Mouse (Mus musculus) hematopoietic multipotent progenitor cell, adult 10-12 weeks (in vitro differentiated cells): ENCODE results near the gene Idh2. TPM values are rescaled to one million over a fixed set of nuclear protein-coding genes. Genes with fewer than 3 reads are reported as not detected.

Source experiments
- polyA plus RNA-seq: library from polyadenylated mRNA; stranded (reverse); fragments of >175 nt; gene quantifications from 2 replicates; pipeline ENCODE4 v1.2.3, GENCODE M21; 2012; ENCODE audit warnings: low replicate concordance

The Idh2 gene
- polyA plus RNA-seq: 31.8 and 47.9 TPM in 2 replicates

GRCm38 (mm10) chr7:80115224-80115590 is at the start of gene Idh2:
Gene Idh2 (minus strand): TSS chr7:80115392.

Other genes starting within 250 kb of the Idh2 start
- gene Ap3s2, start 194.7 kb downstream of the Idh2 start, polyA plus RNA-seq: 3.3 and 6.1 TPM in 2 replicates
- 1.2 and 1.5 TPM in 2 replicates for gene Arpin, start 180.0 kb downstream of the Idh2 start, polyA plus RNA-seq
- gene Zfp710, start 90.6 kb downstream of the Idh2 start, polyA plus RNA-seq: 111 and 170 TPM in 2 replicates
- gene Sema4b, start 71.4 kb upstream of the Idh2 start, polyA plus RNA-seq: 37.1 and 63.3 TPM in 2 replicates
- gene Cib1, start 117.4 kb upstream of the Idh2 start, polyA plus RNA-seq: 47.8 and 50.0 TPM in 2 replicates
- 5.4 and 5.7 TPM in 2 replicates for gene Gdpgp1, start 117.5 kb upstream of the Idh2 start, polyA plus RNA-seq
- 0.36 and 0.59 TPM in 2 replicates for gene Ttll13, start 131.0 kb upstream of the Idh2 start, polyA plus RNA-seq
- 34.1 and 46.5 TPM in 2 replicates for gene Ngrn, start 145.8 kb upstream of the Idh2 start, polyA plus RNA-seq
- gene Vps33b, start 154.3 kb upstream of the Idh2 start, polyA plus RNA-seq: 4.3 and 5.5 TPM in 2 replicates
- 3.1 and 6.8 TPM in 2 replicates for gene Prc1, start 179.1 kb upstream of the Idh2 start, polyA plus RNA-seq
- gene Rccd1, start 209.1 kb upstream of the Idh2 start, polyA plus RNA-seq: 8.7 and 20.1 TPM in 2 replicates
- gene Unc45a, start 225.6 kb upstream of the Idh2 start, polyA plus RNA-seq: 81.4 and 176 TPM in 2 replicates
- gene Hddc3, start 227.7 kb upstream of the Idh2 start, polyA plus RNA-seq: 3.7 and 20.8 TPM in 2 replicates